Mouse (Mus musculus) limb, embryonic 13.5 days (tissue): ENCODE measurements around the gene Patl2. TPM values are rescaled to one million over a fixed set of nuclear protein-coding genes. Genes with fewer than 3 reads are reported as not detected.

Experiments used
- ATAC-seq: fragments of 200-750 bp; cut with Nextera tagmentation; 2 replicates; pipeline ENCODE4 v1.8.0; 2017; ENCODE audit warnings: low read depth, moderate number of reproducible peaks, moderate TSS enrichment; ENCODE audit not compliant: low FRiP score
- H3K27ac ChIP-seq: fragments of 300-500 bp; sonication (generic); 2 replicates; pipeline ENCODE4 v1.5.1; 2015; ENCODE audit warnings: inconsistent platforms, mild to moderate bottlenecking, moderate library complexity
- H3K27me3 ChIP-seq: fragments of 300-500 bp; sonication (generic); 2 replicates; pipeline ENCODE4 v1.6.1; 2015; ENCODE audit warnings: mild to moderate bottlenecking, inconsistent platforms
- H3K36me3 ChIP-seq: fragments of 300-500 bp; sonication (generic); 2 replicates; pipeline ENCODE4 v1.6.1; 2015; ENCODE audit warnings: inconsistent platforms, mild to moderate bottlenecking, moderate library complexity
- H3K4me1 ChIP-seq: fragments of 300-500 bp; sonication (generic); 2 replicates; pipeline ENCODE4 v1.6.1; 2015; ENCODE audit warnings: inconsistent platforms
- H3K4me2 ChIP-seq: fragments of 300-500 bp; sonication (generic); replicated peaks from 2 replicates; pipeline ENCODE4 v1.6.1; 2015; ENCODE audit warnings: inconsistent platforms, mild to moderate bottlenecking, moderate library complexity
- H3K4me3 ChIP-seq: fragments of 300-500 bp; sonication (generic); 2 replicates; pipeline ENCODE4 v1.5.1; 2015; ENCODE audit warnings: moderate library complexity, mild to moderate bottlenecking, inconsistent platforms
- H3K9ac ChIP-seq: fragments of 300-500 bp; sonication (generic); 2 replicates; pipeline ENCODE4 v1.6.1; 2015; ENCODE audit warnings: mild to moderate bottlenecking, inconsistent platforms
- H3K9me3 ChIP-seq: fragments of 300-500 bp; sonication (generic); 2 replicates; pipeline ENCODE4 v1.6.1; 2016; ENCODE audit warnings: inconsistent platforms
- WGBS: fragments of 180-500 bp; shearing (Covaris S2); methylation state at CpG from one replicate; pipeline ENCODE4 v1.1.7; 2015; 5-methylcytosine and 5-hydroxymethylcytosine counted together
- polyA plus RNA-seq: library from polyadenylated mRNA; unstranded; fragments of >200 nt; fragmentation: Nextera tagmentation; extraction: Ambion mirVana; gene quantifications from 2 replicates; pipeline ENCODE4 v1.2.1, GENCODE M21; 2015

The Patl2 gene
- polyA plus RNA-seq, 1 experiment from 2014 or later = not detected

- 28% methylated on average over 7 of the region's 7 CpGs for WGBS
- Histone ChIP-seq H3K27ac (no peak overlapping the region), H3K36me3 (peaks cover 68% of the 10 kb centered on the region), H3K9ac (no peak overlapping the region), H3K27me3 (no peaks in the 10 kb centered on the region), H3K4me2 (no peak overlapping the region), H3K9me3 (no peaks in the 10 kb centered on the region), H3K4me1 (no peaks in the 10 kb centered on the region), H3K4me3 (no peak overlapping the region)
- no peak for ATAC-seq
Observed at GRCm38 (mm10) chr2:122081728-122082456, 104.1 kb downstream of the Patl2 start.

Other genes starting within 250 kb of the Patl2 start
- gene Ctdspl2, start 230.2 kb downstream of the Patl2 start, polyA plus RNA-seq = 70.1 and 70.8 TPM in 2 replicates
- gene Mageb3, start 230.1 kb downstream of the Patl2 start, polyA plus RNA-seq = 0.11 and 0.15 TPM in 2 replicates
- 12.2 and 12.9 TPM in 2 replicates for gene Eif3j1, start 157.6 kb downstream of the Patl2 start, polyA plus RNA-seq
- gene Spg11, start 67.8 kb downstream of the Patl2 start, polyA plus RNA-seq = 8.1 and 9.4 TPM in 2 replicates
- gene B2m, start 38.5 kb downstream of the Patl2 start, polyA plus RNA-seq = 212 and 235 TPM in 2 replicates
- gene Trim69, start 25.5 kb downstream of the Patl2 start, polyA plus RNA-seq = 0.14 TPM in 1 of 2 replicates, not detected in the other
- not detected in 2 replicates for gene Terb2, start 83 bp upstream of the Patl2 start, polyA plus RNA-seq
- 22.7 and 22.9 TPM in 2 replicates for gene Sord, start 48.6 kb upstream of the Patl2 start, polyA plus RNA-seq
- gene Duox2, start 112.3 kb upstream of the Patl2 start, polyA plus RNA-seq = 0.03 and 0.08 TPM in 2 replicates
- 0.20 and 0.26 TPM in 2 replicates for gene Duoxa2, start 112.7 kb upstream of the Patl2 start, polyA plus RNA-seq
- gene Duoxa1, start 127.5 kb upstream of the Patl2 start, polyA plus RNA-seq = 1.7 and 3.5 TPM in 2 replicates
- 0.74 and 0.87 TPM in 2 replicates for gene Duox1, start 129.5 kb upstream of the Patl2 start, polyA plus RNA-seq
- 4.2 and 6.0 TPM in 2 replicates for gene Shf, start 183.0 kb upstream of the Patl2 start, polyA plus RNA-seq
- gene Slc28a2, start 240.3 kb upstream of the Patl2 start, polyA plus RNA-seq = 0.15 and 0.29 TPM in 2 replicates